Mouse (Mus musculus) G1E (cell line): ENCODE results near the gene Coil. TPM values are rescaled to one million over a fixed set of nuclear protein-coding genes. Genes with fewer than 3 reads are reported as not detected.

Source experiments
- ATAC-seq: 2 replicates; pipeline ENCODE4 v1.8.0; 2016; ENCODE audit warnings: mild to moderate bottlenecking; ENCODE audit not compliant: insufficient number of reproducible peaks, poor library complexity, low FRiP score, severe bottlenecking; ENCODE audit errors: extremely low read depth
- DNase-seq: peaks from one replicate; pipeline ENCODE4 v3.0.0; 2012; ENCODE audit warnings: low spot score
- H3K27me3 ChIP-seq: 2 replicates; pipeline ENCODE4 v1.6.1; 2012; ENCODE audit warnings: mild to moderate bottlenecking, low read length, inconsistent platforms; ENCODE audit not compliant: insufficient read depth
- H3K36me3 ChIP-seq: replicated peaks from 2 replicates; pipeline ENCODE3; 2012; ENCODE audit warnings: mild to moderate bottlenecking, inconsistent platforms
- H3K4me1 ChIP-seq: 2 replicates; pipeline ENCODE4 v1.6.1; 2012; ENCODE audit warnings: low read depth, low read length, inconsistent platforms, mixed read lengths; ENCODE audit not compliant: insufficient read depth
- H3K4me3 ChIP-seq: 2 replicates; pipeline ENCODE4 v1.5.1; 2012; ENCODE audit warnings: low read depth, mild to moderate bottlenecking, inconsistent platforms, low read length, moderate library complexity, mixed read lengths
- H3K9me3 ChIP-seq: replicated peaks from 2 replicates; pipeline ENCODE4 v1.6.1; 2012; ENCODE audit warnings: inconsistent platforms
- CTCF ChIP-seq: IDR thresholded peaks from 2 replicates; pipeline ENCODE4 v1.5.1; 2012; ENCODE audit warnings: low read depth, low read length, inconsistent platforms, mixed read lengths
- GATA1 ChIP-seq: IDR thresholded peaks from 2 replicates; pipeline ENCODE4 v1.6.1; 2012; ENCODE audit warnings: borderline replicate concordance, low read length, inconsistent platforms, mixed read lengths
- GATA2 ChIP-seq: IDR thresholded peaks from 2 replicates; pipeline ENCODE4 v1.6.1; 2012; ENCODE audit warnings: low read depth, low read length, inconsistent platforms, borderline replicate concordance
- POLR2AphosphoS5 ChIP-seq: IDR thresholded peaks from 2 replicates; pipeline ENCODE4 v1.6.1; 2012; ENCODE audit warnings: low read depth, low read length, inconsistent platforms; ENCODE audit not compliant: insufficient replicate concordance
- TAL1 ChIP-seq: conservative IDR thresholded peaks from 2 replicates; pipeline ENCODE4 v1.6.1; 2012; ENCODE audit warnings: low read depth, low read length, inconsistent platforms, mixed read lengths
- polyA plus RNA-seq: library from polyadenylated mRNA; stranded (reverse); fragments of >175 nt; gene quantifications from 2 replicates; pipeline ENCODE4 v1.2.3, GENCODE M21; 2012
- total RNA-seq, 2 experiments: library from RNA; stranded (forward) in 1 of 2; stranded (reverse) in 1 of 2; fragments of 200-1000 nt in 1 of 2; fragments of >200 nt in 1 of 2; fragmentation: Nextera tagmentation in 1 of 2; gene quantifications; 2 replicates each; pipeline ENCODE4 v1.2.3; 2014 to 2017

Gene Coil
- total and polyA plus RNA-seq, 3 experiments, result 6.7 to 14.1 (median 12.7) TPM

DNA sequence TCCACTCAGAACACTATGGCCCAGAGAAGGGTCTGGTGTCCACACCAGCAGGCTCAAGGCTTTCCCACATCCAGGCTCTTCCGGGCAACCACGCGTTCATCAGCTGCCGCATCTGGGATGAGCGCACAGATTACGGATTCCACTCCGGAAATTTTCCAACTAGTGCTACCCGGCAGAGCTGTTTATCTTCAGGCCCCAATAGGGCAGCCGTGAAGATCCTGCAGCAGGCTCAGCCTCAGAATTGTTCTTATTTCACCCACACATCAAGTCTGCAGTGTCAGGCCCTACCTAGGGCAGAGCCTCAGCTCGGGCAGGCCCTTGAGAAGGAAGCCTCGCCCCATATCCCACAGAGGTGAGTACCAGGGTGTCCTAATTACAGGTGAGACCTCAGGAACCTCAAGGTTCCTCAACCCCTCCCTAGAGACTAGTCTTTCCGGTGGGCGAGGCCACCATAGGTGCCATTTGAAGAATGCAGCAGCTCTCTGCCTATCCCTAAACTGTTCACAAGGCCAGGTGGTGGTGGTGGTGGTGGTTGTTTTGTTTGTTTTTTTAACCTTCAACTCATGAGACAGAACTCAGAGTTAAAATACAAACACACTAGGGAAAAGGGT lies 19.3 kb upstream of the Coil start:
- H3K9me3 ChIP-seq, result no peaks in the 10 kb centered on the region
- ATAC-seq, result no peak
- DNase-seq, result no peak
- no peaks in the 10 kb centered on the region for H3K36me3 ChIP-seq
- peaks cover 25% of the 10 kb centered on the region for H3K4me1 ChIP-seq
- H3K4me3 ChIP-seq, result no peak overlapping the region
- no peaks in the 10 kb centered on the region for H3K27me3 ChIP-seq
- TF ChIP-seq GATA1, result no peak
- TF ChIP-seq GATA2, result no peak
- no peak for TF ChIP-seq CTCF
- TF ChIP-seq POLR2AphosphoS5, result no peak
- TF ChIP-seq TAL1, result no peak

DNA sequence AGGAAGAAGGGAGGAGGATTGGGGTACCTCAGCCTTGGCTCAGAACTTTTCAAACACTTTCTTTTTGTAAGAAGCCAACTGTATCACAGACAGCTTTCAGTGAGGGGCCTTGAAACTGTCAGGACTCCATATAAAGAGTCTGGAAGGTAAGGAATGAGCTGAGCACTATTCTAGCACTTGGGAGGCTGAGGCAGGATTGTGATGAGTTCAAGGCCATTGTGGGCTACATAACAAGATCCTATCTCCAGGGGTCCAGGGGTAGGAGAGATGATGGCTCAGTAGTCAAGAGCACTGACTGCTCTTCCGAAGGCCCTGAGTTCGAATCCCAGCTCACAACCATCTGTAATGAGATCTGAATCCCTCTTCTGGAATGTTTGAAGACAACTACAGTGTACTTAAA lies 18.5 kb upstream of the Coil start:
- ATAC-seq (no peak), DNase-seq (no peak)
- Histone ChIP-seq H3K4me3 (no peak overlapping the region), H3K27me3 (no peaks in the 10 kb centered on the region), H3K36me3 (no peaks in the 10 kb centered on the region), H3K4me1 (peaks cover 26% of the 10 kb centered on the region), H3K9me3 (no peaks in the 10 kb centered on the region)
- TF ChIP-seq CTCF (no peak), TAL1 (no peak), GATA1 (no peak), GATA2 (no peak), POLR2AphosphoS5 (no peak)

DNA sequence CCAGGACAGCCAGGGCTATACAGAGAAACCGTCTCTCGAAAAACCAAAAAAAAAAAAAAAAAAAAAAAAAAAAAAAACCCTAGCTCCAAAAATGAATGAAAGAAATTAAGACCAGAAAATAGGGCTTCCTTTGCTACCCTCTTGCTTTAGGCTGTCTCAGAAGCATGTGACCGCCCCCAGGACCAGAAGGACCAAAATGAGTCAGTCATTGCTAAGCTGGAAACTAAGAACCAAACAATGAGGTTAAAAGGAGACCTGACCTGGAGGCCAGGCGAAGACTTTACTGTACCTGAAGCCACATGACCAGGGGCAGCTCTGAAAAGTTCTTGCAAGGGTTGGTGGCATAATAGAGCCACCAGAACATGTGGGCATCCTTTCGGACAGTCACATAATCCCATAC lies 17.9 kb upstream of the Coil start:
- Histone ChIP-seq H3K4me1 (peaks cover 26% of the 10 kb centered on the region), H3K4me3 (no peak overlapping the region), H3K36me3 (no peaks in the 10 kb centered on the region), H3K9me3 (no peaks in the 10 kb centered on the region), H3K27me3 (no peaks in the 10 kb centered on the region)
- DNase-seq (no peak), ATAC-seq (no peak)
- TF ChIP-seq TAL1 (no peak), POLR2AphosphoS5 (no peak), GATA2 (no peak), GATA1 (no peak), CTCF (no peak)

DNA sequence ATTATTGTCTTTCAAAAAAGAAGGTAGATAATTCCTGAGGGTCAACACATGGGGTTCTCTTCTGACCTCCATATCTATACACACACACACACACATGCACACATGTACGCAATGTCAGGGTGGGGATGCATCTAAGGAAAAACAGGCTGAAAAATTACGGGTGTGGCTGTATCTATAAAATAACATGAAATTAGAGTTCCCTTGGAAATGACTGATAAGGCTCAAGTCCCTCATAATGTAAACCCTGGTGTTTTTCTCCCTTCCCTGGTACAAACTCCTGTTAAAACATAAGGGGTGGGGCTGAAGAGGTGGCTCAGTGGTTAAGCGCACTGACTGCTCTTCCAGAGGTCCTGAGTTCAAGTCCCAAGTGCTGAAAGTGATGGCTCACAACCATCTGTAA lies 16.5 kb upstream of the Coil start:
- no peak for DNase-seq
- no peaks in the 10 kb centered on the region for H3K27me3 ChIP-seq
- no peak for ATAC-seq
- peaks cover 26% of the 10 kb centered on the region for H3K4me1 ChIP-seq
- H3K4me3 ChIP-seq, result no peak overlapping the region
- no peaks in the 10 kb centered on the region for H3K36me3 ChIP-seq
- no peak for TF ChIP-seq POLR2AphosphoS5
- no peak for TF ChIP-seq GATA1
- no peak for TF ChIP-seq TAL1
- TF ChIP-seq GATA2, result no peak
- H3K9me3 ChIP-seq, result no peaks in the 10 kb centered on the region

DNA sequence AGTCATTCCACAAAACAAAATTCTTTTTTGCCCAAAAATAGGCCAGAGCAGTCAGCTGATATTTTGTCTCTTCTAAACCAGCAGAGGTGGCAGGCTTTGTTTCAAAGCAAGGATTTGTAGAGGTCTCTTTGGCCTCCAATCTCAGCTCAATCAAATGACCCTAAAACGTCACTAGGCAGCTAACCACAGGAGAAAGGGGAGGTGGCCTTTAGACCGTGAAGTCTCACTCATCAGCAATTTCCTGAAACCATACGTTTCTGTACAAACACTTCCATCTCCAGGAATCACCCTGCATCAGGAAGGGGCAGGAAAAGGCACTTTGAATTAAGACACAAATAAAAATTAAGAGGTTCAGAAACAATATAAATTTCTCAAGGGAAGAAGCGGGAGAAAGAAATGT lies 15.2 kb upstream of the Coil start:
- Histone ChIP-seq H3K4me3 (peak overlapping the region; percentile 70), H3K27me3 (peaks cover 3% of the 10 kb centered on the region; the same call in 1 of the 2 replicates), H3K4me1 (peaks cover 26% of the 10 kb centered on the region), H3K36me3 (no peaks in the 10 kb centered on the region), H3K9me3 (no peaks in the 10 kb centered on the region)
- DNase-seq, result peak; percentile 34
- TF ChIP-seq GATA2 (no peak), GATA1 (no peak), POLR2AphosphoS5 (no peak), TAL1 (no peak), CTCF (no peak)
- no peak for ATAC-seq

DNA sequence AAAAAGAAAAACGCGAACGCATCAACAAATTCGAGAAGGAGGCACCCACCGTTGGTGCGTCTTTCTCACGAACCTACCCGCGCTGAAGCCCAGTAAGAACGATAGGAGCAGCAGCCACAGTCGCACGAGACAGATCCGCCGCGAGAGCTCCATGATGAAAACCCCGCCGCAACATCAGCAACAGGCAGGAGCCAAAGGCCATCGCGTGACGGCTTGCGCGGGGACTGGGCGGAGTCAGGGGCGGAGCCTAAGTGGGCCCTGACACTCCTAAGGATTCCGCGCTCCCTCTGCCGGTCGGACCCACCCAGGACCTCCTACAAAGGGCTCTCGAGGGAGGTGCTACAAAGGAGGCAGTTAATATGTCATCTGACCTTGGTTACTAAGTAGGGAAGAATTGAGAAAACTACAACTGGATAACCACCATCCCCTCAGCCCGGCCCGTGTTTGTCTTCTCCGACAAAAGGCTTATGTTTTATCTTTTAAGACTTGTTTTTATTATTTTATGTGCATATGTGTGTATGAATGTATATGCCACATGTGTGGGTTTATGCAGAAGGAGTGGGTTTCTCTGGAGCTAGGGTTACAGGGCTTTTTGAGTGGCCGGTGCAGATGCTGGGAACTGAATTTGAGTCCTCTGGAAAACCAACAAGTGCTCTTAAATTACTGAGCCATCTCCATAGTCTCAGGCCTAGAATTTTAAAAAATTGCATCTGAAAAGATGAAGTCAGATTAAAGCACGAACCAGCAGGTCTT lies 14.7 kb upstream of the Coil start, which contains the start of gene Scpep1:
TSS of gene Scpep1 (minus strand) at position 249 of the 753 bp plus-strand sequence.
- DNase-seq, result peak; percentile 82
- H3K27me3 ChIP-seq, result peaks cover 4% of the 10 kb centered on the region; the same call in 1 of the 2 replicates
- TF ChIP-seq TAL1 (no peak), CTCF (peak; percentile 14; the same call in 1 of the 2 replicates), POLR2AphosphoS5 (no peak)
- H3K4me3 ChIP-seq, result peak within 1 kb of the TSS; percentile 70
- no peaks in the 10 kb centered on the region for H3K9me3 ChIP-seq
- peaks cover 20% of the 10 kb centered on the region for H3K4me1 ChIP-seq
- H3K36me3 ChIP-seq, result no peaks in the 10 kb centered on the region
- ATAC-seq, result peak; percentile 99
